Mouse (Mus musculus) kidney, postnatal 25 days (tissue): Measurements from ENCODE around the gene Acot8.

Experiments used
- DNase-seq, 2 experiments: peaks; one replicate each; pipeline ENCODE4 v3.0.0; 2021; ENCODE audit warnings: mixed read lengths in 2 of 2

The Acot8 gene

DNA sequence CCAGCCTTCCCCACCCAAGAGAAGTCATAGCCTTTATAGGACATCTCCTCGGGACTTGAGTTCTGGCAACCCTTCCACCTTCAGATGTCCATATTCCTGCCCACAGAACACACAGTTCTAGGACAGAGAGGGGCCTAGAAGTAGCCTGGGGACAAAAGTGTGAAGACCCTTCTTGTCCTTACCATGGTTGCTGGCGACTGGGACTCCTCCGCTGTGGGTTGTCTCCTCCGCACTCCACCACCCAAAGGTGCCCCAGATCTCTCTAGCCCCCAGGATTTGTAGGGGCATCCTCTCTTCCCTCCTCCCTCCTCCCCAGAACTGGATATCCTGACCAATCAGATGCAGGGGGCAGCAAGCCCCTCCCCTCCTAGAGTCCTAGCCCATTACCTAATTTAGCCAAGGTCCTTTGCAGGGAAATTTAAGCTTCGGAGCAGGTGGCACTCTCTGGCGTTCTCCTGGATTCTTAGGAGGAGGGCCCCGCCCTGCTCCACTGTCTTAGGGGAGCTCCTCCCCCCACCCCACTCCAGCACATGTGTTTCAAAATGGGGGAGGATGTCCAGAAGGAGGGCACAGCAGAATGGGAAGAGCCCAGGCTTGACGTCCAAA, 25.1 kb downstream of the Acot8 start, which contains the start of gene Tnnc2:
Tnnc2 (minus strand) TSS at position 487 of the 606 bp plus-strand sequence.
- DNase-seq, result no peak

GRCm38 (mm10) chr2:164778809-164779208, 25.9 kb downstream of the Acot8 start:
- DNase-seq, result no peak

GRCm38 (mm10) chr2:164778015-164778287, 26.7 kb downstream of the Acot8 start:
- no peak for DNase-seq

GRCm38 (mm10) chr2:164777246-164778014, 27.3 kb downstream of the Acot8 start:
- no peak for DNase-seq

DNA sequence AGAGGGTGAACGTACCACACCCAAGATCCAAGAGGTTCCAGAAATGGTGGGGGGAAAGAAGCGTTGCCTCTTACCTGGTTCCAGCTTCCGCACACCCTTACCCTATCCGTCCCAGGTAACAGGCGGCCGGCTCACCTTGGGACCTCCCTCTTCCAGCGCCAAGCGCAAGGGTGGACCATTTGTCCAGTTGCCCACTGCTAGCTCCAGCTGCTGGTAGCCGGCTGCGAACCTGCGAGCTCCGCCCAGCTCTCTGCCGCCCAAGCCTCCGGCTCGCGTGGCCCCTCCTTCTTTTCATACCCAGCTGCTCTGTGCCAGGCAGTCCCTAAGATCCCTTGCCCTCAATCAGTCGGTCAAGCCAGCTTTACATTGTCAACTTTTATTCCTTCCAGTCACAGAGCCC, 27.9 kb downstream of the Acot8 start:
- no peak for DNase-seq

DNA sequence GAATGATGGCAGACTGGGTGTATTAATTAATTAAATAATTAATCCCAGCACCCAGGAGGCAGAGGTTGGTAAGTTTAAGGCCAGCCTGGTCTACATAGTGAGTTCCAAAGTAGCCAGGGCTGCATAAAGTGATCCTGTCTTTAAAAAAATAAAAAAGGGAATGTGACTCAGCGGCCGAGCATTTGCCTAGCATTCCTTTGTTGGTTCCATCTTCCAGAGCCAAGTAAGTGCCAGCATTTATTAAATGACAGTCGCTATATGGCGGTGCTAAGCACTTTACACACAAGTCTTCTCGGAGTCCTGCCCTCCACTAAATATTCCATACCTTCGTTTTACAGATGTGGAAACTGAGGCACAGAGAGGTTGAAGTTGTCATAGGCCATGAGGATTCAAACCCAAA, 28.6 kb downstream of the Acot8 start:
- DNase-seq, result no peak

DNA sequence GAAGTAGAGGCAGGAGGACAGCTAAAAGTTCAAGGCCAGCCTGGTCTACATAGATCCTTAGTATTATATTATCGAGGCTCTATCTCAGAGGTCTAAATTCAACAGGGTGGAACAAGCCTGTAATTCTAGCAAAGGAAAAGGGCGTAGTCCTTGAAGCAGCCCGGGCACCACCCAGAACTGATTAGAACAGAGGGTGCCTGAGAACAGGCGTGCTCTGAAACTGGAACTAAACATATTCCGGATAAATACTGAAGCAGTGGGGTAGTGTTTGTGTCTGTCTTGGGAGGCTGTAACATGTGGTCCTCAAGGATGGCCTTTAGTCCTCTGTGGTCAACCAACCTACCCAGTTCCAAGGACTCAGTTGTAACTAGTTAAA, 30.7 kb downstream of the Acot8 start:
- no peak for DNase-seq

GRCm38 (mm10) chr2:164773229-164773988, 31.3 kb downstream of the Acot8 start:
- no peak for DNase-seq

GRCm38 (mm10) chr2:164771123-164771522, 33.6 kb downstream of the Acot8 start:
- DNase-seq, result no peak

GRCm38 (mm10) chr2:164770279-164770678, 34.4 kb downstream of the Acot8 start:
- DNase-seq, result no peak

GRCm38 (mm10) chr2:164769258-164770037, 35.2 kb downstream of the Acot8 start, which contains the start of gene Ube2c:
TSS of gene Ube2c (plus strand) at chr2:164769898.
- peak; percentile 98 to 99 for DNase-seq

- no peak for DNase-seq
These were observed 36.7 kb downstream of the Acot8 start for GRCm38 (mm10) chr2:164767812-164768540.

DNA sequence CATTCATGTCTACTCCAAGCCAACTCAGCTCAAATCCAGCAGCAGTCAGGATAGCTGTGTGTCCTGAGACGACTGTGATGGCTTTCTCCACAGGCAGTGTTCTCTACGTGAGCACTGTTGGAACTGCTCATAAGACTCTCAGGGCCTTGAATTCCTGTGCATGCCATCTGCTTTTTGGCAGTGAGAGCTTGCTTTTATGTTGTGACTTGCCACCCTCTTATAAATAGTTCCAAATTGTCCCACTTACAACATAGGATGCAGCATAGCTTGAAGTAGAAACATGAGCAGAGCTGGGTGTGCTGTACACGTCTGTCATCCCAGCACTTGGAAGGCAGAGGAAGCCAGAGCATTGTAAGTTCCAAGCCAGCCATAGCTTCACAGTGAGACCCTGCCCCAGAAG, 38.8 kb downstream of the Acot8 start:
- no peak for DNase-seq

DNA sequence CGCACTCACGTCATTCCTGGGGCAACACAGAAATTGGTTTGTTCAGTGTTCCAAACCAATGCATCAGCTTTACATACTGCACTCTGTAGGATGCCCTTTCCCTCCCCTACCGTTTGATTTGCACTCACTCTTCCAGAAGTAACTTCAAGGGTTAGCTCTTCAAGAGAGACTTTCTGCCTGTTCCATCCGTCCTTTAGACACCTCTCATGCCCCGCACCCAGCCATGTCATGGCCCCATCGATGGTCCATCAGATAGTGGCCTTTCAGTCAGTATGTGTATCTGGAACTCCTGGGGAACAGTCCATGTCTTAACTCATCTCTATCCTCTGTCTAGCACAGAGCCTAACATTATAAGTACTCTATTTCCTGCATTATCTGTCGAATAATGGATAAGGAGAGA, 42.1 kb downstream of the Acot8 start:
- no peak for DNase-seq

- no peak for DNase-seq
These were observed 42.7 kb downstream of the Acot8 start for GRCm38 (mm10) chr2:164761971-164762370.

- no peak for DNase-seq
These were observed 43.2 kb downstream of the Acot8 start for GRCm38 (mm10) chr2:164761502-164761901.

DNA sequence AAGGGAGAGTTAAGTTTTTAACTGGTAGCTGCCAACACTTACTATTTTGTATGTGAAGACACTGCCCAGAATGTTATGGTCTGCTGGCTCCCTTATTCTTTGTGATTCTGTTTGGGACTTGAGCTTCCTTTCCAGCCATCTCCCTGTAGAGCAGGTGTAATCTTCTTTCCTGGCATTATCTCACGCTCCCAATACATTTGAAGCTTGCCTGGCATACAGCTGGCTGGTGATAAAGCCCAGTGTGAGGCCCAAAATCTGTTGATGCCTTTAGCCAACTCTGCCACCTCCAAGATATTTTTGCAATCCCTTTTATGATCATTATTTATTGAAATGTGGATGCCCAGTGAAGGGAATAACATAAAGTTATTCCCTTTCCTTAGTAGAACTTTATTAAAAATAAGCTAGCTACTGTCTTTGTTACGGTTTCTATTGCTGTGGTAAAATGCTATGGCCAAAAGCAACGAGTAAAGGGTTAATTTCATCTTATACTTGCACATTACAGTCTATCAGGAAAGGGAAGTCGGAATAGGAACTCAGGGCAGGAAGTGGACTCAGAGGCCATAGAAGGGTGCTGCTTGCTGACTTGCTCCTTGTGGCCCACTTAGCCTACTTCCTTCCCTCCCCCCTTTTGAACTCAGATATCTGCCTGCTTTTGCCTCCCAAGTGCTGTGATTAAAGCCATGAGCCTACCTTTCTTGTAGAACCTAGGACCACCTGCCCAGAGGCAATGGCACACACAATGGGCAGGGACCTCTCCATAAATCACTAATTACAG, 44.4 kb downstream of the Acot8 start:
- no peak for DNase-seq

GRCm38 (mm10) chr2:164758692-164759091, 46.0 kb downstream of the Acot8 start:
- no peak for DNase-seq

GRCm38 (mm10) chr2:164757841-164758240, 46.8 kb downstream of the Acot8 start:
- DNase-seq, result no peak

DNA sequence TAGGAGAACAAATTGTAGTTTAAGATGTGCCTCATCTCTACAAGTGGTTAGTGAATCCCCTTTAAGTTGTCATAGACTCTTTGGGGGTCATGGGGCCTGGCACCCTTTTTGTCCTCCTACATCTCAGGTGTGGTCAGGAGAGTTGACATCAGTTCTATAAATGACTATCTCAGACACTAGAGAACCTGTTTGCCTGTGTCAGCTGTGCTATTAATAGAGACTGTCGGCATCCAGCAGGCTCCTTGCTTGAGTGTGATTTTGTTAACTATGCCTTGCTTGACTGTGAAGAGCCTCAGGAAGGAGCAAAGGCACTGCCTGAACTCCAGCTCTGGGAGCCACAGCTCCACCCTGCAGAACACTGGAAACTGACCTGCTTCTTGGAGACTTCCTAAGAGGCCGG, 49.9 kb downstream of the Acot8 start:
- DNase-seq, result no peak

DNA sequence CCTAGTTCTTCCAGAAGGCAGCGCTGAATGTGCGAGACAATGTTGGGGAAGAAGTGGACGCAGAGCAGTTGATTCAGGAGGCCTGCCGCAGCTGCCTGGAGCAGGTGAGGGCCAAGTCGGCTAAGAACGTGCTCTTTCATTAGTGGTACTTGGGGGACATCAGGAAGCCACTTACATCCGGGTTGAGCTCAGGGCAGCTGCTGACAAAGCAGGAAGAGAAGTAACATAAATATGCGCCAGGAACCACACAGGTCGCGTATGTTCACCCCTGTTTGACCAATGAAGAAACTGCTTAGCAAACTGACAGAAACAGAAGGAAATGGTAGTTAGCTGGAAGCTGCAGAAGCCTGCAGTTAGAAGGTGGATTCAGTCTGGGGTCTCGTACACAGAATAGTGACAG, 50.6 kb downstream of the Acot8 start:
- DNase-seq, result no peak

DNA sequence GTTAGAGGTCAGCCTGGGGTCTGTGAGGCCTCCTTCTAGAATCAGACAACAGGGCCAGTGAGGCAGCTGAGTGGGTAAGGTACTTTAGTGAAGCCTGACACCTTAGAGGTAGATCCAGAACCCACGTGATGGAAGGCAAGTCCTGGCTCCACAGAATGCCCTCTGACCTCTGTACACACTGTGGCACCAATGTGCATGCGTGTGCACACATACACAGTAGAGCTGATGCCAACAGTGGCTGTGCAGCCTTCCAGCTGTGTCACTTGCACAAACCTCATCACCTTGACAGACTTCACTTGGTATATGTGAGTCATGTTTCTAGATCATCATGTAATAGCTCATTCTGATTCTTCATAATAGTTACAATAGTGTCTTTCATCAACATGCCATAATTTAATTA, 52.2 kb downstream of the Acot8 start:
- no peak for DNase-seq
